Mouse (Mus musculus) thymus, postnatal 25 days (tissue): ENCODE results near the gene Zfp128.
"Not testable (repeated sequence)": the region's sequence is repeated elsewhere in the genome, so short reads cannot be mapped to it uniquely, and the experiment has no call there.

ENCODE experiments used
- DNase-seq: peaks from one replicate; pipeline ENCODE4 v3.0.0; 2022

Gene Zfp128

DNA sequence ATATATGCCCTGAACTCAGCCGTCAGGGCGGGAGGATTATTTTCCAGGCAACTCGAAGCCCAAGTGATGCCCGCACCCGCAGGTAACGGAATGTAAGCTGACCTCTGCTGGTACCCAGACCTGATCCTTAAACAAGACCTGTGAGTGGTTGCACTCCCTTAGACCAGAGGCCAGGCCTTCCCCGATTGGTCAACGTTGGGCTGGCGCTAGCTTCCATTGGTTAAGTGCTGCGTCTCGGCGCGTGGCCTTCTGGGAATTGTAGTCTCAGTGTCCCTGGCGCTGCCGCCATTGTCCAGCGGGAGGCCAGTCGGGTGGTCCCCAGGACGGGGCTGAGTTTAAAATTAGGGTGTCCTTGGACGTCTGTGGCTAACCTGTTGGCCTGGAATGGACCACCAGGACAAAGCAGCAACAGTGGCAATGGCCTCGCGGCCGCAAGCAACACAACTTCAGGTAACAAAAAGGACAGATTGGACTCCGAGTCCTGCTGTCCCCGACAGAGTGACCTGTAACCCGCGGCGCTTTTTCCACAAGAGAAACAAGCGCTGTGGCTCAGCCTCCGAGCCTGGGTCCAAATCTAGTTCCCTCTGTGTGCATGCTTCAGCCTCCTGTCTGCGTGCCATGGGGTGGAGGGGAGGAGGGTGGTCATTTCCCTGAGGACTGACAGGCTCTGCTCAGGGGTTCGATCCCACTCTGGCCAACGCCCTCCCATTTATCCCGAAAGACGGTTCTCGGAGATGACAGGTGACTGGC lies at the start of gene Zfp128:
Gene Zfp128, plus strand, starts transcription at position 267 of the 750 bp plus-strand sequence.
- peak; percentile 90 for DNase-seq

DNA sequence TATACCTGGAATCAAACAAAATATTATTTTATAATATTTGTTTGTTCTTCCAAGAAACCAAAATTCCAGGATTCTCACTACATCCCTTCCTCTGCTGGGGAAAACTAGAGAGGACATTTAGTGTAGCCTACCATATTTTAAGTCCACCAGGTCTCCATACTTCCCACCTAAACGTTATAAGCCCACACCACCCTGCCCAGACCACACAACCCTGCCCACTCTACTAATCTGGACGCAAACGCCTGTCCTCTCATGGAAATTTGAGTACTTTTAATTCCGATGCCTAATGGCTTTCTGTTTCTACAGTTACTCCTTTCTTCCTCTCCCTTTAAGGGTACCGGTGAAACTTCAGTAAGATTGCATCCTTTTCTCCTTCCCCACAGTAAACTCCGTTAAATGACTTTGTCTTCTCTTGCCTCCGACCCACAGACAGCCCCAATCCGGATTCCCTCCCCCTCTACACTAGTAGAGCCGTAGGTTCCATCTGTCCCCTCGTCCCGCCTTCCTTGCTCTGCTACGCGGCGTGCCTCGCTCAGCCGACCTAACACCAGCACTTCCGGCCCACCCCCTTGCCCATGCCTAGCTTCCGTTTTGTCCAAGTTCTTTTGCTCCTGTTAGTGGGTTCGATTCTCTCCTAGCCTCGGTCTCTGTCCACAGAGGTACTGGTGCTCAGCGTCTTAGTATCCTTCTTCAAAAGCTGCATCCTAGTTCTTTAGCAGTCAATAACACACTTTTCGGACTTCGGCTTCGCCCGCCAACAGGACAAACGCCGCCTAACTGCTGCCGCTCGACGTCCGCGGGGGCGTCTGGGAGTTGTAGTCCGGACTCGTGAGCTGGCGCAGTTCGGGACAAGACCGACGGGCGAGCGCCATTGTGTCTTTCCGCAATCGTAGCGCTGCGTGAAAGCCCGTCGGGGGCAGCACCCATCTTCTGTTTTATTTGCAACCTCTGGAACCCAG lies 46.5 kb upstream of the Zfp128 start, which contains the start of gene Zfp110:
Gene Zfp110, plus strand, starts transcription at position 600 of the 959 bp plus-strand sequence.
- DNase-seq: peak; percentile 92

DNA sequence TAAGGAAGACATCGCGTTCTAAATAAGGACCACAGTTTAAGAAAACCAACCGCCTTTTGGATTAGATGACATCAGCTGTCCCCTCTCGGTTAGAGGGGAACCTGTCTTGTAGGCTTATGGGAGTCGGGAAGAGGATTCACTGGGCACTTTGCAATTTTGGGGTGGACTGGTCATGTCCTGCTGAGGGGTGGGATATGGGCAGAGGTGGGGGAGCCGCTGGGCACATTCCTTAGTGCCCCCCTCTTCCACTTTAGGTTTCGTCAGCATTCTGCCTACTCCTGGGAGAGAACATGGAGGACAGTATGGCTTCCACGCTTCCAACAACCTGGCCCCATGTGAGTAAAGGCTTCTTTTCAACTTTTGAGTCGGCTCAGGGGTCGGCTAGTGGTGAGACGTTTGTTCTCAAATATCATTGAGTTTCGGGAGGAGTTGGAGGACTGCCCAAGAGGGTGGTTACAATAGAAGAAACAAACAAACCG lies 45.7 kb upstream of the Zfp128 start:
- DNase-seq: no peak

DNA sequence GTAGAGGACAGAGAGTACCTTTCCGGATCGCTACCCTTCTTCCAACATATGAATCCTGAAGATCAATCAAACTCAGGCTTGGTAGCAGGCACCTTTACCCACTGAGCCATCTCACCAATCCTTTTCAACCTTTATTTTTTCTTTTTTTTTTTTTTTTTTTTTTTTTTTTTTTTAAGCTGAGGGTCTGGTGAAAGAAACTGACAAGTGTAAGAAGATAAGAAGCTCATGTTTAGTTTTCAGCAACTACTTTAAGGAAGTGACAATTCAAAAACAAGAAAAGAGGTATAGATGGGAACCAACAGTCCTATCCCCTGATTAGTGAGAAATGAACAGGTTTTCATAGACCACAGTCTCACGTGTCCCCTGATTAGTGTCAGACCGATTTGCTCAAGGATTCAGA lies 45.2 kb upstream of the Zfp128 start:
- DNase-seq: no peak

DNA sequence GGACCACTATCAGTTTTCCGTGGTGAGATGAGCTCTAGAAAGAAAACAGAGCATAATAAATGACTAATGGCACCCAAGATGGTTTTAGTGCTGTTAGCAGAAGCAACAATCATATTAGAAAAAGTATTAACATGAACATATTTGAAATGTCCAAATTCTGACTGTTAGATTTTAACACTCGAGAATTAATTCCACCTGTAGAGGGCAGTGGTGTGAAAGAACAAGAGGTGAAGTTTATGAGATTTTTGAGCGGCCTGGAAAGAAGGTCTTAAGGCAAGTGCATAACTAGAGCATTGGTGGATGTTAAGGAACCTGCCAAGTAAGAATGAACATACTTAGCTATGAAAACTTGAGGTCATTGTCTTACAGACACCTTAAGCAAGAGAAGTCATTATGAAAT lies 6.7 kb upstream of the Zfp128 start:
- DNase-seq: no peak

DNA sequence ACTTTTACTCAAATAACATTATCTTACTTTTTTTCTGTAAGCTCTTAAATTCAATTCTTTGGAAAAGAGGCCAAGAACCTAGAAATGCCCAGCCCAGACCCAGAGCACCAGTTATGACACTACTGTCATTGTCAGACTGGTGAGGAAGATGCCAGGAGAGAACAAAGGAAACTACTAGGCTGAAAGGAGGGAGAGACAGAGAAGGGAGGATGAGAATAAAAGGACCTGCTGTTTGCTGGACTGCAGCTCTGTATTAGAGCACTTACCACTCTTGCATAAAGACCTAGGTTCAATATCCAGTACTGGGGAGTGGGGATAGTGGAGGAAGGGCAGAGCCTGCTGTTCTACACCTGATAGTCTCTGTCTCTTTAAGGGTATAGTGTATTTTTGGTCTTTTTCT lies 941 bp upstream of the Zfp128 start:
- no peak for DNase-seq

DNA sequence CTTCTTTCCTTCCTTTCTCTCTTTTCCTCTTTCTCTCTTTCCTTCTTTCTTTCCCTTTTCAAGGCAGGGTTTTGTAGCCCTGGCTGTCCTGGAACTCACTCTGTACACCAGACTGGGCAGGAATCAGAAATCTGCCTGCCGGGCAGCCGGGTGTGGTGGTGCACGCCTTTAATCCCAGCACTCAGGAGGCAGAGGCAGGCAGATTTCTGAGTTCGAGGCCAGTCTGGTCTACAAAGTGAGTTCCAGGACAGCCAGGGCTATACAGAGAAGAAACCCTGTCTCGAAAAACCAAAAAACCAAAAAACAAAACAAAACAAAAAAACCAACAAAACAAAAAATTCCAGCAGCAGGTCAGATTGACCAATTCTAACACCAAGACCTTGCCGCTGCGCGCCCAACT lies 480 bp upstream of the Zfp128 start:
- not testable (repeated sequence) for DNase-seq

DNA sequence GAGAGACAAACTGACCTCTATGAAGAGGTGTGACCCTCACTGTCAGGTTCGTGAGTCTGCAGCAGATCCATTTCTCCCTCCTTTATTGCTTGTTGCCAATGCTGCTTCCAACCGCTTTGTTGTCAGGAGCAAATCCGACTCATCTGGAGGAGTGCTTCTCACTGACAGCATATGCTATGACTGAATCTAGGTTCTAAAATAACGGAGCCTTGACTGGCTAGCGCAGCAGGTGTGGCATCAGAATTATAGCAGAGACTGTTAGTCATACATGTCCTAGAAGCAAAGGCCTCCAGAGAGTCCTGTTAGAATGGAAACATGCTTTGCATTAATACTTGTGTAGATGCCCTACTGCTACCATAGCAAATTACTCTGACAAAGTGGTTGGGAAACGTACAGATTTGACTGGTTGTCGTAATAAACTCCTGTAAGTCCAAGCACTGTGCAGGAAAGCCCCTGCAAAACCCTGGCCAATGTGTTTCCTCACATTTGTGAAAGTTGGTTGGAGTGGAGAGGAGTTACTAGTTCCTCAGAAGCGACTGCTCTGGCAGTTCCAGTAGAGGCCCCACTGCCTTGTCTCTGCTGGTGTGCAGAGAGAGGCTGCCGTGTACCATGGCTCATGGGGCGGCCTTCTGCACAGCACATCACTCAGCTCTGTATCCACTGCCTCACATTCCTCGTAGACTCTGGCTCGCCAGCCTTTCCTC lies 5.7 kb downstream of the Zfp128 start:
- no peak for DNase-seq

DNA sequence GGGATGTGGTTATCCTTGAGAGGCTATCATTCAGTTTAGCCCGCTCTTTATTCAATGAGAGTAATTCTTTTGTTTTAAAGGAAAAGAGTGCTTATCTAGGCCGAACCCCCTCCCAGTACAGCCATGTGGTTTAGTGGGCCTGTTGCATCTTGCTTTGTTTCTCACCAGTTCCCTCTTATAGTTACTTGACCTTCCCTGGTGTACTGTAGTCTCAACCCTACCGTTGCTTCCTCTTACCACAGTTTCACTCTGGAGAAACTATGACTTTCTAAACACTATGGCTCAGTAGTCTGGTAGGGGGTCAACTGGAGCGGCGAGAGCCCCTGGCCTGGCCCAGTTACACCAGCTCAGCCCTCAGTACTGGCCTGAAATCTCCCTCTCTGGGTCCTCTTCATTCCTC lies 6.6 kb downstream of the Zfp128 start:
- DNase-seq: no peak

DNA sequence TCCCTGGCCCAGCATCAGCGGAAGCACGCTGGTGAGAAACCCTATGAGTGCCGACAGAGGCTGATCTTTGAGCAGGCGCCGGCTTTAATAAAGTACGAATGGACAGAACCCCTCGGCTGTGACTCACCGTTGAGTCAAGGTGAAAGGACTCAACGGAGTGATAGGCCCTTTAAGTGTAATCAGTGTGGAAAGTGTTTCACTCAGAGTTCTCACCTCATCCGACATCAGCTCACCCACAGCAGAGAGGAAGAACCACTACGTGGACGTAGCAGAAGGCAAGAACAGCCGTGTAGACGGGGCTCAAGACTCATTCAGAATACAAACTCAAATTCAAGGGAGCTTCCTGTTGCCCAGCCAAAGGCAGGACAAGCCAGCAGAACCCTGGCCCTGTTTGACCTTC lies 10.0 kb downstream of the Zfp128 start:
- no peak for DNase-seq

DNA sequence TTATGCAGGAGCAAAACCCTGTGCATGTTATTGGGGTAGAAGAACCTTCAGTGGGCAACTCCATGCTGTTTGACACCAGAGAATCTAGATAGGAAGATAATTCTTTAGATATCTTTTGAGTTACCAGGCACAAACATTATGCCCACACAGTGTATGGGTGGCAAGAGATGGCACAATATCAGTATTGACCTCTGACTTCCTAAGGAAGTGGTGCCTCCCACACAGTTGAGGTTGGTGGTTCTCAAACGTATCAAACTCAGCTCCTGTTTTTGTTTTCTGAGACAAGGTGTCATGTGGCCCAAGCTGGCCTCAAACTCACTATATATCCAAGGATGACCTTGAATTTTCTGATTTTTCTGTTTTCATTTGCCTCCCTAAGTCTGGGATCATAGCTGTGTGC lies 10.4 kb downstream of the Zfp128 start:
- DNase-seq: no peak

DNA sequence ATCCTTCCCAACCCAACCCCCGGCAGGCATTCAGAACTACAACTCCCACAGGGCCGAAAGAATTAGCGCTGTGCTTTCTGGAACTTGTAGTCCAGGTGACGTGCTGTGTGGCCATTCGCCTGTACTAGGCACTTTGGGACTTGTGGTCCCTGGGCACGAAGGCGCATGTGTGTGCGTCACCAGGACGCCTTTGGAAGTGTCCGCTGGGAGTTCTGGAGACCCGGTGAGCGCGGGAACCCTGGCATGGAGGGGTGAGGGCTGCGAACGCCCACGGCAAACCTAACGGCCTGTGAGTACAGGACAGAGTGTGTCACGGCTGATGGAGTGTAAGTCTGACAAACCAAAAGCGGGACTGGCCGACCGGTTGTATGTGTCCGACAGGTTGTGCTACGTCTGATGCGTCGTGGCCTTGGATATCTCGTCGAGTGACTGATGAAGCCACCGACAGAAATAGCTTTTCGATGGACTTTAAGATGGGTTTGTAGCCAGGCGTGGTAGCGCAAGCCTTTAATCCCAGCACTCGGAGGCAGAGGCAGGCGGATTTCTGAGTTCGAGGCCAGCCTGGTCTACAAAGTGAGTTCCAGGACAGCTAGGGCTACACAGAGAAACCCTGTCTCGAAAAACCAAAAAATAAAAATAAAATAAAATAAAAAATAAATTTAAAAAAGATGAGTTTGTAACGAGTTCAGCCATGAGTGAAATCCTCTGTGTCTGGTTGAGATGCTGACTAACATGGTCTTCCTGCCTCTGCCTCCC lies 16.9 kb downstream of the Zfp128 start, which contains the start of gene Zscan22:
Gene Zscan22, plus strand, starts transcription at position 161 of the 756 bp plus-strand sequence.
- DNase-seq: peak; percentile 79

DNA sequence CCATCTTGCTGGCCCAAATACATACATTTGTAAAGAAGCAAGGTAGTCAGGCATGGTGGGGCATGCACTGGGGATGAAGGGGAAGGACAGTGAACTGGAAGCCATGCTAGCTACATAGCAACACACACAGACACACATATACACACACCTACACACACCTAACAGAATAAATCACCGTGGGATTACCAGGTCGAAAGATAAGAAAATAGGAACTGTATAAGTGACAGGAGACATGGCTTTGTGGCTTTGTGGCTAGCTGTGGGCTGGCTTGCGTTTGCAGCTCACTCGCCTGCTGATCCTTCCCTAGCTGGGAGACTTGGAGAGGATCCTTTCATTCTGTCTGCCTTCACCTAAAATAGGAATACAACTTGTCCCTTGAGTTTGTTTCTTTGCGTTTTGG lies 20.5 kb downstream of the Zfp128 start:
- no peak for DNase-seq

DNA sequence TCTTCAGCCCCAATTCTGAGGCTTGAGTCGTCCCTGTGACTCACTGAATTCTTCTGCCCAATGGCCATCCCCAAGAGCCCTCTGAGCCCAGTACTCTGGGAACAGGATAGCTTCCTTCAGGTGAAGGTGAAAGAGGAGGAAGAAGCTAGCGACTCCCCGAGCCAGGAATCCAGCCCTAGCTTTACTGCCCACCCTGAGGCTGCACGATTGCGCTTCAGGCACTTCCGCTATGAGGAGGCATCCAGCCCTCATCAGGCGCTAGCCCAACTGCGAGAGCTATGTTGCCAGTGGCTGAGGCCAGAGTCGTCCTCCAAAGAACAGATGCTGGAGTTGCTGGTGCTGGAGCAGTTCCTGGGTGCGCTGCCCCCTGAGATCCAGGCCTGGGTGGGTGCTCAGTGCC lies 22.6 kb downstream of the Zfp128 start:
- DNase-seq: peak; percentile 39

DNA sequence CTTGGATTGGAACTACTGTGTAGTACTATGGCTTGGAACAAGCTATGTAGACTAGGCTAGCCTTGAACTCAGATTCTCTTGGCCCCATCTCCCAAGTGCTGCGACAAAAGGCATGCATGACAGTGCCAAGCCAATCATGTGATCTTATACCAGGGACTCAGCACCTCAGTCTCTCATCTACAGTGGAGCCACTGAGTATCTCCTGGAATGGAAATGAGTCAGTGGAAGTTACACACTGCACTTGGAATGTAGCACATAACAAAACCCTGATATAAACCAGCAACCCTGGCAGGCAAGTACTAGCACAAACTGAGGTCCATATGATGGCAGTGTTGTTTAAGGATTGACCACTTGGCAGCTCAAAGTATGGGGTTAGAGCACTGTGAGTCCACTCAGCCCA lies 24.2 kb downstream of the Zfp128 start:
- no peak for DNase-seq

DNA sequence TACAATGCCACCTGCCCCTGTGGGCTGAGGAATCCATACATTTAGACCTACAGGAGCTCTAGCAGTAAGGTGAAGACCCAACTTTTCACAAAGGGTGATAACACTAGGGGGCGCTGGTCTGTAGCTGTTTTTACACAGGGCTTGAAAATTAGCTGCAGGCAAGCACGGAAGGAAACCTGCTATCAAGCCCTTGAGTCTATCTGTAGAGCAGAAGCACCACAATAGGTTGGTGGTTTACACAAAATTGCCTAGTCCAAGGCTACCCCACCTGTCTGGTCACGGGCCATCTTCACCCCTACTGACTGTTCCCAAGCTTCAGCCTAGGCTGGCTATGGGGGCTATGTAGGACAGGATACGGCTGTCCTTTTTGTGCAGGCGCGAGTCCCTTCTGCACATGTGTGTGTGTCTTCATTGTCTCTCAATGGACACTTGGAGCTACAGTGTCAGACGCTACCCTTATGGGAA lies 28.6 kb downstream of the Zfp128 start:
- peak; percentile 91 for DNase-seq

DNA sequence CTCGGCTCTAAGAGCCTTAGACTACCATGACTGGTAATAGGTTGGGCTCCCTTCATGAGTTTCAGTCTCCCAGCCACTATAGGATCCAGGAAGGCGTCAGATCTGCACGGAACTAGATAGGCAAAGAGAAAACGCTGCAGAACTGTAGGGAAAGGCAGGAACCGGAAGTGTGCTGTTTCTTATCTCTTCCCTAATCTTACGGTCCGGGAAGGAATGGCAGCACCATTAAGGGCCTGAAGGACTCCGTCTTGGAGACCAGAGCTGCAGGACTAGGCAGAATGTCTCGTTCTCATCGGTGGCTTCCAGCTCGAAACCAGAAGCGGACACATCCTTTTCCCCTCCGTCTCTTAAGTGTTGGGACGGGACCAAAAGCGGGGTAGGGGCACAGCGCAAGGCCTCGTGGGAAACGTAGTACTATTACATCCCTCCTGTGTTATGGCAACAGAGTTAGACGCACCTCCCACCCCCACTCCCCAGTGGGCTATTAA lies 29.2 kb downstream of the Zfp128 start:
- peak; percentile 73 for DNase-seq

DNA sequence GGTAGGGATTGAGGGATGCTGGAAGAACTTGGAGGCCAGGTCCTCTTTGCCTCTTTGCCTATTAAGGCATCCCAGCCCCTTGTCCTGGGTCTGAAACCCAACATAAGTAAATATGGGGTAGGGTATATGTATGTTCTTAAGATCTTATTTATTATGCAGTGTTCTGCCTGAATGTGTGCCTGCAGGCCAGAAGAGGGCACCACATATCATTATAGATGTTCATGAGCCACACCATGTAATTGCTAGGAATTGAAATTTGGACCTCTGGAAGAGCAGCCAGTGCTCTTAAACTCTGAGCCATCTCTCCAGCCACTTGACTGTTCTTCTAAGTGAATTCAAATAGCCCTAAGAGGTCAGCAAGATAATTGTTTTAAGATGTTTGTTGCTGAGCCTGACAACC lies 32.6 kb downstream of the Zfp128 start:
- peak; percentile 9 for DNase-seq

DNA sequence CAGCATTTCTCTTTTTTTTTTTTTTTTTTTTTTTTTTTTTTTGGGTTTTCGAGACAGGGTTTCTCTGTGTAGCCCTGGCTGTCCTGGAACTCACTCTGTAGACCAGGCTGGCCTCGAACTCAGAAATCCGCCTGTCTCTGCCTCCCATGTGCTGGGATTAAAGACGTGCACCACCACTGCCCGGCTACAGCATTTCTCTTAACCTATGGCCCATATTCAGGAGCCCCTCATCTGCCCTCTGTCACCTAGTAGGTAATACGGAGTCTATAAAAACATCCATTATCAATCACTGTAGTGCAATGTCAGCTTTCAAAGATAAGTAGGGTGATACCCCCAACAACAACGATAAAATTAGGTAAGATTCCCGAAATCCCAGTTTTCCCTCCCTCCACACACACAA lies 39.5 kb downstream of the Zfp128 start:
- not testable (repeated sequence) for DNase-seq

DNA sequence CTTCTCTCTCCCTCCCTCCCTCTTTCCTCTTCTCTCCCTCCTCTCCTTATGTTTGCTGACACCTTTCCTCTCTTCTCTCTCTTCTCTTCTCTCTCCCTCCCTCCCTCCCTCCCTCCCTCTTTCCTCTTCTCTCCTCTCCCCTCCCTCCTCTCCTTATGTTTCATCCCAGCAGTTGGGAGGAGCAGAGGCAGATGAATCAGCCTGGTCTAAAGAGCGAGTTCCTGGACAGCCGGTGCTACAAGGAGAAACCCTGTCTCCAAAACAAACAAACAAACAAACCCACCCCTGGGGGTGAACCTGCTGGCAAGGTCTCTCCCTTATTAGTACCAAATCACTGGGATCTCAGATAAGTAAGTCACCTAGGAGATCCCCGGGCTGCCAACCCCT lies 40.3 kb downstream of the Zfp128 start:
- DNase-seq: no peak

DNA sequence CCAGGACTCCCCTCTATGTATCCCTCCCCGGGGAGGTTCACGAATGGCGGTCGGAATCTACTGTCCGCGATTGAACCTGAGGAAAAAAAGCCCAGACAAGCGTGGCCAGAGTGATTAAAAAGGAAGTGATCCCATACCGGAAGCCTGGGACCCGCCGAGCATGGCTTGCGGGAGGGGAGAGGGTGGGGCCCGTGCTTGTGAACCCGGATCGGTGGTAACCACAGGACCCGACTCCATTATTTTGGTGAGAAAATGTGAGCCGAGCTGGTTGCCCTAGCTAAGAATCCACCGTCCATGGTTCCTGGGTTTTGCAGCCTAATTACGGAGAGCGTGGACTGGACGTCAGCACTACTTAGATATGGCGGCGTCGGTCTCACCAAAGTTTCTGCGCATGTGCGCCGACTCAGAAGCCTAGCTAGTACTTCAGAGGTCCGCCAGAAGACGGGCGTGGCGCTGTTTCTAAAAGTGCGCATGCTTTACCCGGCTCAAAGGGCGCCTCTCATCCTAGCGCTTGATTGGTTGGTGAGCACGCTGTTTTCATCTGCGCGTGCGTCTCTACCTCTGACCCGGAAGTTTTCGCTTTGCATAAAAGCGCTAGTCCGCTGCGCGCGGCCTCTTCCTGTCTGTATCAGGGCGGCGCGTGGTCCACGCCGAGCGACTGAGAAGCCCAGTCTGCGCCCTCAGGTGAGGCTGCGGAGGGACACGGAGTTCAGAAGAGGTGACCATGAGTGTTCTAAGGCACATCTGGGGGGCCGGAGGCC lies 40.9 kb downstream of the Zfp128 start, which contains the start of gene Rps5:
Gene Rps5, plus strand, starts transcription at position 586 of the 761 bp plus-strand sequence.
- DNase-seq: peak; percentile 98
